Mouse (Mus musculus) liver, postnatal 0 days (tissue): ENCODE measurements around the gene Drd3.

Source experiments
- CTCF ChIP-seq: sonication (generic); IDR thresholded peaks from 2 replicates; pipeline ENCODE4 v1.5.1; 2016; ENCODE audit warnings: antibody characterized with exemption, low read depth
- EP300 ChIP-seq: IDR thresholded peaks from 2 replicates; pipeline ENCODE4 v1.6.1; 2016; ENCODE audit warnings: antibody characterized with exemption, low read depth, mild to moderate bottlenecking

GRCm38 (mm10) chr16:43801137-43801536, 47.3 kb downstream of the Drd3 start:
- TF ChIP-seq CTCF = no peak
- TF ChIP-seq EP300 = no peak
